Mouse (Mus musculus) ES-Bruce4 (cell line): ENCODE results near the gene Casp12. TPM values are rescaled to one million over a fixed set of nuclear protein-coding genes. Genes with fewer than 3 reads are reported as not detected.

Experiments used
- H3K27ac ChIP-seq: 2 replicates; pipeline ENCODE4 v1.5.1; 2012; ENCODE audit warnings: low read length, inconsistent platforms; ENCODE audit not compliant: insufficient read depth
- H3K27me3 ChIP-seq: 2 replicates; pipeline ENCODE4 v1.6.1; 2012; ENCODE audit warnings: mild to moderate bottlenecking, low read length, inconsistent platforms; ENCODE audit not compliant: control insufficient read depth, poor library complexity, insufficient read depth, severe bottlenecking
- H3K36me3 ChIP-seq: 2 replicates; pipeline ENCODE4 v1.6.1; 2012; ENCODE audit warnings: inconsistent platforms, mild to moderate bottlenecking, low read length, moderate library complexity; ENCODE audit not compliant: control insufficient read depth, poor library complexity, insufficient read depth, severe bottlenecking
- H3K4me1 ChIP-seq: one replicate; pipeline ENCODE4 v1.8.1; 2011; ENCODE audit warnings: low read length; ENCODE audit not compliant: control insufficient read depth, insufficient read depth
- H3K4me3 ChIP-seq: 2 replicates; pipeline ENCODE4 v1.5.1; 2011; ENCODE audit warnings: low read depth, mild to moderate bottlenecking, low read length
- H3K9ac ChIP-seq: 2 replicates; pipeline ENCODE4 v1.6.1; 2012; ENCODE audit warnings: low read depth, mild to moderate bottlenecking, inconsistent platforms; ENCODE audit not compliant: poor library complexity, severe bottlenecking
- H3K9me3 ChIP-seq: replicated peaks from 2 replicates; pipeline ENCODE4 v1.6.1; 2012; ENCODE audit warnings: mild to moderate bottlenecking, low read length, inconsistent platforms; ENCODE audit not compliant: control insufficient read depth, poor library complexity, insufficient read depth, severe bottlenecking
- CTCF ChIP-seq: IDR thresholded peaks from one replicate; pipeline ENCODE4 v1.8.1; 2011; ENCODE audit warnings: low read depth, low read length
- EP300 ChIP-seq: IDR thresholded peaks from 2 replicates; pipeline ENCODE4 v1.6.1; 2011; ENCODE audit warnings: low read depth, low read length; ENCODE audit not compliant: insufficient read depth
- POLR2A ChIP-seq: IDR thresholded peaks from one replicate; pipeline ENCODE4 v1.8.1; 2011; ENCODE audit warnings: low read length; ENCODE audit not compliant: insufficient read depth
- polyA plus RNA-seq: library from polyadenylated mRNA; stranded (reverse); fragments of >200 nt; gene quantifications from 2 replicates; pipeline ENCODE4 v1.2.4, GENCODE M21; 2011; ENCODE audit warnings: low read depth; ENCODE audit not compliant: missing spikeins, insufficient read depth, insufficient read length

Gene Casp12
- polyA plus RNA-seq, 1 experiment: 1.1 TPM

GRCm38 (mm10) chr9:5412446-5413111 lies 67.3 kb downstream of the Casp12 start:
- TF ChIP-seq POLR2A (no peak), EP300 (peak; percentile 72)
- peaks cover 2% of the 10 kb centered on the region for H3K4me1 ChIP-seq
- no peak overlapping the region for H3K9ac ChIP-seq
- H3K4me3 ChIP-seq: no peak overlapping the region
- H3K36me3 ChIP-seq: no peaks in the 10 kb centered on the region
- H3K27me3 ChIP-seq: no peaks in the 10 kb centered on the region
- no peak overlapping the region for H3K27ac ChIP-seq
- no peaks in the 10 kb centered on the region for H3K9me3 ChIP-seq

GRCm38 (mm10) chr9:5417871-5418270 lies 72.6 kb downstream of the Casp12 start:
- TF ChIP-seq CTCF (no peak), POLR2A (no peak), EP300 (no peak)
- Histone ChIP-seq H3K9ac (no peak overlapping the region), H3K4me3 (no peak overlapping the region), H3K36me3 (no peaks in the 10 kb centered on the region), H3K9me3 (no peaks in the 10 kb centered on the region), H3K4me1 (no peaks in the 10 kb centered on the region), H3K27me3 (no peaks in the 10 kb centered on the region), H3K27ac (no peak overlapping the region)

Other genes with a start within 250 kb of the Casp12 start
- gene Casp1, start 46.9 kb upstream of the Casp12 start, polyA plus RNA-seq: not detected in 2 replicates
- gene Casp4, start 36.6 kb upstream of the Casp12 start, polyA plus RNA-seq: 0.78 and 2.4 TPM in 2 replicates